Mouse (Mus musculus): Measurements from ENCODE around the gene Gtpbp1.
"Not testable (repeated sequence)": the region's sequence is repeated elsewhere in the genome, so short reads cannot be mapped to it uniquely, and the experiment has no call there.

Gtpbp1 gene

DNA sequence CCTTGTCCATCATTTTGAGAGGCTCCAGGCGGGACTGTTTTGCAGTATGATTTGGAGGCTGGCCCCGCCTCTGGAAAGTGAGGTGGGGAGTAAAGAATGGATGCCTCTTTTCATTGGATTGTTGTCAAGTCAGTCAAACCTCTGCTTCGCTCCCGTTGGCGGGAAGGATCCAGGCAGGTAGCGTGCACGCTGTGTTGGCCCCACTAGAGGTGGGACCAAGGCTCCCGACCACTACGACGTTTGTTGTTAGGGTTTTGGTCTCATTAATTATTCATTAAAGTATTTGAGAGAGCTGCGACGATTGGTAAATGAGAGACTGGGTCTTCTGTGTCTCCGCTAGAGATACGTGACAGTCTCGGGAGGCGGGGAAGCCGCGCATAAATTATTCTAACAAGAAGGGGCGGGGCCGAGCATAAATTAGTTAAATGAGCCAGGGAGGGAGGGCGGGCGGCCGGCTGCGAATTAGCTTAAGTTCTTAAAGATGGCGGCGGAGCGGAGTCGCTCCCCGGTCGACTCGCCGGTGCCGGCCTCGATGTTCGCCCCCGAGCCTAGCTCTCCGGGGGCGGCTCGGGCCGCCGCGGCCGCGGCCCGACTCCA lies at the start of gene Gtpbp1:
TSS of gene Gtpbp1 (plus strand) at position 420 of the 597 bp plus-strand sequence.
- DNase-seq (ENCODE audit: low read depth), result peak; percentile 100

- DNase-seq (ENCODE audit: low read depth), result peak; percentile 74
Measured at GRCm38 (mm10) chr15:79641135-79641817, 49.4 kb upstream of the Gtpbp1 start.

DNA sequence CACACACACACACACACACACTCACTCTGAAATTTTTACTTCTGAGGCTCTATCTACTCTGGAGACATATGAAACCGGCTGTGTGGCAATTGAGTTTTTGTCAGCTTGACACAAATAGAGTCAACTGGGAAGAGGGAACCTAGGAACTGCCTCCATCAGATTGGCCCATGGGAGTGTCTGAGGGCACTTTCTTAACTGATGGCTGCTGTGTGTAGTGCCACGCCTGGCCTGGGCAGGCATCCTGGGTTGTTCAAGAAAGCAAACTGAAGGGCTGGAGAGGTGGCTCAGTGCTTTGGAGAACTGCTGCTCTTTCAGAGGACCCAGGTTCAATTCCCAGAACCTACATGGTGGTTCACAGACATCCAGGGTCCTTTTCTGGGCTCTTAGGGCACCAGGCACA lies 45.2 kb upstream of the Gtpbp1 start:
- DNase-seq (ENCODE audit: low read depth), result no peak

DNA sequence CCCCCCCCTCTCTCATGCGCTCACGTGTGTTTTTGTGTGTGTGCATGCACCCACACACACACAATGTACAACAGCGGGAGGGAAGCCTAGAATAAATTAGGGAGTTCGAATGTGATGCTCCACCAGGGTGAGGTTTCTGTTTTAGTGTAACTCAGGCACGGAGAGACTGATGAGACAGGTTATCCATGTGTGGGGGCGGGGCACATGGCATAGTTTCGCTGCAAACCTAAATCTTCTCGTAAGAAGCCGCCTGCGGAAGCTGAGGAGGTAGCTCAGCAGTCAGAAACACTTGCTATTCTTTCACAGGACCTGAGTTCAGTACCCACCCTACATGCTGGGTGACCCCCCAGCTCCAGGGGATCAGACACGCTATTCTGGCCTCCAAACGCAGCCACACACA lies 42.5 kb upstream of the Gtpbp1 start:
- DNase-seq (ENCODE audit: low read depth), result no peak

- peak; percentile 68 for DNase-seq (ENCODE audit: low read depth)
Measured at GRCm38 (mm10) chr15:79650569-79650968, 40.1 kb upstream of the Gtpbp1 start.

DNA sequence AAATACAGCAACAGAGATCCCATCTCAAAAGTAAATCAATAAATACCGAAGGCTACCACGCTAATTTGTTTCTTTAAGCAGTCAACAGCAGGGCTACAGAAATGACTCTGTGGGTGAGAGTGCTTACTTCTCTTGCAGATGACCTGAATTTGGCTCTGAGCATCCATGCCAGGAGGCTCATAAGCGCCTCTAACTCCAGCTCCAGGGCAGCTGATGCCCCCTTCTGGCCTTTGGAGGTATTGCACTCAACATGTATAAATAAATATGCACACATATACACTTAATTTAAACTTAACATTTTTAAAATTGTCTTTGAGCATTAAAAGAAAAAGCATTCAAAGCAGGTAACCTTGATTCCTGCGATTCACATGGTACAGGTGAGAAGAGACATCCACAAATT lies 39.2 kb upstream of the Gtpbp1 start:
- DNase-seq (ENCODE audit: low read depth), result peak; percentile 75

DNA sequence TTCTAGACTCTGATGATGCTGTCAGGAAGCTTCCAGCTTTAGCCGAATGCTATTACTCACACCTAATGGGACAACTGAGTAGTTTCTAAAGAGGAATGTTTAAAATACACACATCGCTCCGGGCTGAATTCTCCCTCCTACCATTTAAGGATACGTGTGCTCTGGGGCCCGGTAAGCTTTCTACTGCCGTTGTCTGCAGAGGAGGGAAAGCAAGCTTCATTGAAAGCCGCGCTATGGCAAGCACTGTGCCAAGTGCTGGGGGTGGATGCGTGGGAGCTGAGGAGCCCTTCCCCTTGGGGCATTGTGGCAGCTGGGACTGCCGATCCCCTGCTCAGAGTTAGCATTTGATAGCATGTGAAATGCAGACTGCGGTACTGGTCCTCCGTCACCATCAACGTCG lies 34.2 kb upstream of the Gtpbp1 start:
- no peak for DNase-seq (ENCODE audit: low read depth)

GRCm38 (mm10) chr15:79657837-79658530 lies 32.7 kb upstream of the Gtpbp1 start:
- peak; percentile 91 for DNase-seq (ENCODE audit: low read depth)

DNA sequence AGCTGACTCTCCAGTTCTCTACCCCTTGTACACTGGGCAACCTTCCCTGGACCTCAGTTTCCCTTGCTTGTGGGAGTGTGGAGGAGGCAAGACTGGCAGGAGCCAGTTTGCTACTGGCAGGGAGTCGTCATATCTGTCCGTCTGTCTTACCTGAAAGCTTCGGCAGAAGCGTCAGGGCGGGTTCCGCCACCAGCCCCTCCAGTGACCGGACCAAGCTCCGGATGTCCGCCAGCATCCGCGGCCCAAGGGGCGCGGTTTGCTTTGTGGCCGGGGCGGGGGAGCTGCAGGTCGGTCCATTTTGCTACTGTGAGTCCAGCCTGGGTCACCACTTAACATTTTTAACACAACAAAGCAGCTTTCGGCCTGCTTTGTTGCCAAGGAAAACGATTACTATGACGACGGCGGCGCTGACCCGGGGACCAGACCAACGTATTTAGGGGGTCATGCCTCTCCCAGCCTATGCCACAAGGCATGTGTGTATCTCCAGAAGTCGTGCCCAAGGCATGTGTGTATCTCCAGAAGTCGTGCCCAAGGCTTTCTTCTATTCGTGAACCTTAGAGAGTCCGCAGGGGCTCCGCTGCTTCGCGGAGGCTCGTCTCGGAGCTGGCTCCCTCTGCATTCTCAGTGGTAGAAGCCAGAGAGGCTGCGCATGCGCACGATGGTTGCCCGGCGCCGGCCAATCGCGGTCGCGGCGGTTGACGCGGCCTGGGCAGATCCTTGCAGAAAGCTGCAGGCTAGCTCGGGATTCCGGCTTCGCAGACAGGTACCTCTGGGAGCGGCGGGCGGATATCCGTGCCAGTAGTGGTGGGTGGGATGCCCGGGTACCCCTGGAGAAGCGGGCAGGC lies 31.9 kb upstream of the Gtpbp1 start, which contains the start of the genes Fam227a and Cby1:
TSS of gene Fam227a (minus strand) at position 426 of the 845 bp plus-strand sequence.
TSS of gene Cby1 (plus strand) at position 669 of the 845 bp plus-strand sequence.
- DNase-seq (ENCODE audit: low read depth), result peak; percentile 92

DNA sequence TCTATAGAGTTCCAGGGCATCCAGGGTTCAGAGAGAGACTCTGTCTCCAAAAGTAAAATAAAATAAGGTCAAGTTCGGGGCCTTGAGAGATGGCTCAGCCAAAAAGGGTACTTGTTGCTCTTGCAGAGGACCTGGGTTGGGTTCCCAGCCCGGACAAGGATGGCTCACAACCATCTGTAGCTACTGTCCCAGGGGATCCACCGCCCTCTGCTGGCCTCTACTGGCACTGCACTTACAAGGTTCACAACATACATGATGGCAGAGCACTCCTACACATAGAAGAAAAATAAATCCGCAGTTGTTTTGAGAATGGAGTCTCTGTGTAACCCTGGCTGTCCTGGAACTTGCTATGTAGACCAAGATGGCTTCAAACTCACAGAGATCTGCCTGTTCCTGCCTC lies 28.8 kb upstream of the Gtpbp1 start:
- DNase-seq (ENCODE audit: low read depth), result peak; percentile 58

- DNase-seq (ENCODE audit: low read depth), result no peak
Measured at GRCm38 (mm10) chr15:79664666-79665065, 26.0 kb upstream of the Gtpbp1 start.

DNA sequence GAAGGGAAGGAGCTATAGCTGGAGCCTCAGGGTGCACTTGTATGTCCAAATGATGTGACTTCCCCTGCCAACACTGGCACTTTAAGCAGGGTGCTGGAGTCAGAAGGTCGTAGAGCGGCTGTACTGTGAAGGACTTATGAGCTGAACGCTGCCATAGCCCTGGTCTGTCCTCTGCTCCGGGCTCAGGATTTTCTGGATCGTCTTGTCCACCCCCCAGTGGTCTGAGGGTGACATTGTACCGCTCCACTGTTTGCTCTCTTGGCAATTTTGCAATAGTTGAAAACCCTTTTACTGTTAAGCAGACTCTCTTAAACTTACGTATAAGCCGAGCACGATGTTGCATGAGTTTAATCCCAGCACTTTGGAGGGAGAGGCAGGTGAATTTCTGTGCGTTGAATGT lies 21.4 kb upstream of the Gtpbp1 start:
- DNase-seq (ENCODE audit: low read depth), result no peak

- peak; percentile 95 for DNase-seq (ENCODE audit: low read depth)
Measured at GRCm38 (mm10) chr15:79670249-79670971, 20.2 kb upstream of the Gtpbp1 start, which contains the start of gene Tomm22. Tomm22 (plus strand) TSS chr15:79670861.

DNA sequence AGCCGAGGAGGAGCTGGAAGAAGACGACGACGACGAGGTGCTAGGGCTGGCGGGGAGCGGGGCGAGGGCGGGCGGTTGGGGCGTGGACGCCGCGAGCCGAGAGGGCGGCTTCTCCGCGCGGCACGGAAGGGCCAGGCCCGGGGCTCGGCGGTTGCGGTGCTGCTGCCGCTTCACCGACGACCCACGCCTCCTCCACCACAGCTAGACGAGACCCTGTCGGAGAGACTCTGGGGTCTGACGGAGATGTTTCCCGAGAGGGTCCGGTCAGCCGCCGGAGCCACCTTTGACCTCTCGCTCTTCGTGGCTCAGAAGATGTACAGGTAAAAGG lies 19.7 kb upstream of the Gtpbp1 start:
- no peak for DNase-seq (ENCODE audit: low read depth)

GRCm38 (mm10) chr15:79671828-79672348 lies 18.8 kb upstream of the Gtpbp1 start:
- DNase-seq (ENCODE audit: low read depth), result not testable (repeated sequence)

- no peak for DNase-seq (ENCODE audit: low read depth)
Measured at GRCm38 (mm10) chr15:79677936-79678335, 12.7 kb upstream of the Gtpbp1 start.

GRCm38 (mm10) chr15:79681973-79682372 lies 8.7 kb upstream of the Gtpbp1 start:
- DNase-seq (ENCODE audit: low read depth), result no peak

GRCm38 (mm10) chr15:79683146-79683545 lies 7.5 kb upstream of the Gtpbp1 start:
- peak; percentile 59 for DNase-seq (ENCODE audit: low read depth)

- DNase-seq (ENCODE audit: low read depth), result no peak
Measured at GRCm38 (mm10) chr15:79683707-79684465, 6.8 kb upstream of the Gtpbp1 start.

- DNase-seq (ENCODE audit: low read depth), result no peak
Measured at GRCm38 (mm10) chr15:79684616-79685015, 6.0 kb upstream of the Gtpbp1 start.

Data from 416B (cell line).